ENCODE assay signal across 25 mouse cellular contexts in genomic region chr16:32813771-32814170, GRCm38 (mm10). TPM values are rescaled to one million over a fixed set of nuclear protein-coding genes. Genes with fewer than 3 reads are reported as not detected.
"Had no signal": no experiment of that assay in that cellular context is flagged by ENCODE, and none has a peak within 500 bp of the region (broad histone marks: within the 10 kb centered on the region; RNA-seq: fewer than 3 reads in every experiment).

No protein-coding gene starts in this region.

- DNase-seq: layer of hippocampus, adult 9-11 months; liver; liver, embryonic 13.5 days; right cerebral cortex, postnatal 14 days; right cerebral cortex, postnatal 4 days; thymus, postnatal 25 days had no signal

- H3K9ac ChIP-seq: limb, embryonic 13.5 days; liver, embryonic 13.5 days; neural tube, embryonic 13.5 days had no signal

- H3K9me3 ChIP-seq: limb, embryonic 10.5 days; limb, embryonic 13.5 days; liver, embryonic 13.5 days; midbrain, embryonic 12.5 days; midbrain, embryonic 15.5 days; neural tube, embryonic 13.5 days had no signal

- H3K27ac ChIP-seq: kidney, postnatal 0 days; layer of hippocampus, adult 2 months; limb, embryonic 13.5 days; liver, embryonic 13.5 days; macrophage; midbrain, embryonic 12.5 days; midbrain, embryonic 15.5 days; neural tube, embryonic 13.5 days; stomach, postnatal 0 days had no signal

- H3K27me3 ChIP-seq: midbrain, embryonic 15.5 days had no signal

- H3K36me3 ChIP-seq: limb, embryonic 10.5 days; limb, embryonic 13.5 days; liver, embryonic 13.5 days; midbrain, embryonic 12.5 days; midbrain, embryonic 15.5 days; neural tube, embryonic 13.5 days had no signal

RNA-seq across cellular contexts. Expression of gene Smbd1, which starts 3.5 kb away (rescaled TPM):
- total RNA-seq: layer of hippocampus, adult 2 months; layer of hippocampus, postnatal 25 days; left cerebral cortex, adult 18-20 months; left cerebral cortex, postnatal 25 days; megakaryocyte, adult 5-6 weeks; neutrophil, adult 5-6 weeks had no signal
- polyA plus RNA-seq: kidney, embryonic 14.5 days; limb, embryonic 10.5 days; limb, embryonic 13.5 days; liver, embryonic 13.5 days; liver, embryonic 16.5 days; lung, embryonic 14.5 days; macrophage; midbrain, embryonic 12.5 days; midbrain, embryonic 15.5 days; neural tube, embryonic 13.5 days; stomach, embryonic 14.5 days had no signal

RNA-seq across cellular contexts. Expression of gene Muc20, which starts 16.5 kb away (rescaled TPM):
- total RNA-seq: layer of hippocampus, adult 2 months; layer of hippocampus, postnatal 25 days; left cerebral cortex, adult 18-20 months; left cerebral cortex, postnatal 25 days had no signal
- polyA plus RNA-seq: large intestine, adult 2 months; limb, embryonic 10.5 days; limb, embryonic 13.5 days; liver, embryonic 16.5 days; lung, embryonic 14.5 days; macrophage; midbrain, embryonic 12.5 days; midbrain, embryonic 15.5 days; neural tube, embryonic 13.5 days; stomach, embryonic 14.5 days had no signal
